Mouse (Mus musculus) ZHBTc4 (cell line): ENCODE data around the gene Arhgef40.
"Not testable (repeated sequence)": the region's sequence is repeated elsewhere in the genome, so short reads cannot be mapped to it uniquely, and the experiment has no call there.

Experiments used
- DNase-seq: peaks from one replicate; pipeline ENCODE4 v3.0.0-alpha.2; 2011; ENCODE audit warnings: low read depth, low spot score

The Arhgef40 gene

GRCm38 (mm10) chr14:52019051-52019589 lies 34.6 kb downstream of the Arhgef40 start:
- no peak for DNase-seq

- DNase-seq: peak; percentile 99
These were observed 35.2 kb downstream of the Arhgef40 start for GRCm38 (mm10) chr14:52019590-52020340.

- DNase-seq: peak; percentile 90
These were observed 36.1 kb downstream of the Arhgef40 start, which contains the start of gene Zfp219 for GRCm38 (mm10) chr14:52020486-52021137. Zfp219 (minus strand) TSS chr14:52020733.

GRCm38 (mm10) chr14:52021138-52021529 lies 36.6 kb downstream of the Arhgef40 start:
- no peak for DNase-seq

GRCm38 (mm10) chr14:52021568-52022212 lies 37.2 kb downstream of the Arhgef40 start:
- no peak for DNase-seq

GRCm38 (mm10) chr14:52022244-52022708 lies 37.8 kb downstream of the Arhgef40 start:
- DNase-seq: no peak

GRCm38 (mm10) chr14:52022709-52023459 lies 38.4 kb downstream of the Arhgef40 start:
- peak; percentile 98 for DNase-seq

GRCm38 (mm10) chr14:52024133-52024532 lies 39.6 kb downstream of the Arhgef40 start:
- no peak for DNase-seq

- DNase-seq: no peak
These were observed 41.8 kb downstream of the Arhgef40 start for GRCm38 (mm10) chr14:52026342-52026741.

- no peak for DNase-seq
These were observed 51.4 kb downstream of the Arhgef40 start for GRCm38 (mm10) chr14:52035926-52036325.

- no peak for DNase-seq
These were observed 54.8 kb downstream of the Arhgef40 start for GRCm38 (mm10) chr14:52039332-52039731.

- not testable (repeated sequence) for DNase-seq
These were observed 57.8 kb downstream of the Arhgef40 start, which contains the start of gene Olfr221 for GRCm38 (mm10) chr14:52042359-52042758. Olfr221 (minus strand) TSS chr14:52042459.

GRCm38 (mm10) chr14:52043446-52043845 lies 58.9 kb downstream of the Arhgef40 start:
- DNase-seq: no peak

- DNase-seq: peak; percentile 85
These were observed 60.6 kb downstream of the Arhgef40 start for GRCm38 (mm10) chr14:52044901-52045678.

- DNase-seq: no peak
These were observed 61.5 kb downstream of the Arhgef40 start for GRCm38 (mm10) chr14:52045966-52046565.

GRCm38 (mm10) chr14:52052720-52053119 lies 68.2 kb downstream of the Arhgef40 start:
- DNase-seq: peak; percentile 67
